7 mouse cellular contexts compared by ENCODE assay signal in genomic region chrX:13346011-13346631, GRCm38 (mm10).
DNase-seq lines count a peak whose midpoint lies in the region; ATAC-seq and TF ChIP-seq lines count a peak whose summit lies in the region.

No protein-coding gene starts in this region.

- H3K9me3 ChIP-seq in heart, embryonic 16.5 days (replicated peaks; ENCODE audit: control insufficient read depth, low read length) = no peaks in the 10 kb centered on the region

- peak; percentile 16 for DNase-seq in ovary, postnatal 36 days (ENCODE audit: low spot score)
- DNase-seq in ovary, adult 18-20 months (ENCODE audit: low spot score) = no peak
- peak; percentile 42 to 50 for DNase-seq in cerebellum, postnatal 14 days
- DNase-seq in liver, adult 2 months (ENCODE audit: extremely low read depth, low read depth, low spot score) = no peak
- peak; percentile 15 for DNase-seq in right cerebral cortex, postnatal 4 days

- no peaks in the 10 kb centered on the region for H3K36me3 ChIP-seq in heart, embryonic 16.5 days (ENCODE audit: control insufficient read depth, insufficient read depth)
- no peaks in the 10 kb centered on the region for H3K36me3 ChIP-seq in liver, adult 2 months (ENCODE audit: control insufficient read depth, insufficient read depth, low read length)

- 12% methylated on average over 20 of the region's 21 CpGs for WGBS in heart, embryonic 16.5 days
- WGBS in liver, adult 2 months = 28% methylated on average over 17 of the region's 21 CpGs

- no peak for TF ChIP-seq POLR2A in liver, adult 2 months (IDR thresholded peaks at IDR 0.05; ENCODE audit: extremely low read depth, insufficient read depth, low read length)

- H3K4me2 ChIP-seq in heart, embryonic 16.5 days (ENCODE audit: low read depth, low read length) = peak overlapping the region; percentile 56

- peak overlapping the region; percentile 63 for H3K9ac ChIP-seq in heart, embryonic 16.5 days (ENCODE audit: low read length)
- no peak overlapping the region for H3K9ac ChIP-seq in liver, adult 2 months (ENCODE audit: low read depth, low read length)

- ATAC-seq in heart, embryonic 16.5 days (replicated peaks; ENCODE audit: extremely low read depth, insufficient read depth, low FRiP score) = peak; percentile 35; the same call in 1 of the 2 replicates
- no peak for ATAC-seq in monocyte, adult 5-6 weeks (replicated peaks; ENCODE audit: insufficient number of reproducible peaks, low FRiP score, low TSS enrichment, poor library complexity, severe bottlenecking)

- TF ChIP-seq CTCF in liver, adult 2 months (IDR thresholded peaks at IDR 0.05; ENCODE audit: low read depth, low read length) = no peak

- H3K27me3 ChIP-seq in heart, embryonic 16.5 days (ENCODE audit: control insufficient read depth, insufficient read depth, low read length) = peaks cover 25% of the 10 kb centered on the region
- no peaks in the 10 kb centered on the region for H3K27me3 ChIP-seq in liver, adult 2 months (ENCODE audit: control insufficient read depth, insufficient read depth, low read length)

- peaks cover 9% of the 10 kb centered on the region for H3K4me1 ChIP-seq in heart, embryonic 16.5 days (ENCODE audit: control insufficient read depth, insufficient read depth, low read length)
- peaks cover 6% of the 10 kb centered on the region for H3K4me1 ChIP-seq in liver, adult 2 months (ENCODE audit: control insufficient read depth, insufficient read depth, low read length)

- H3K4me3 ChIP-seq in heart, embryonic 16.5 days (ENCODE audit: low read length) = peak overlapping the region; percentile 49
- H3K4me3 ChIP-seq in liver, adult 2 months (ENCODE audit: insufficient read depth, low read depth, low read length) = peak overlapping the region; percentile 80; the same call in 1 of the 2 replicates

- peak overlapping the region; percentile 88 for H3K27ac ChIP-seq in heart, embryonic 16.5 days (ENCODE audit: low read length)
- H3K27ac ChIP-seq in liver, adult 2 months (replicated peaks; ENCODE audit: insufficient read depth, low read depth, low read length) = no peak overlapping the region

- no peaks in the 10 kb centered on the region for H3K79me2 ChIP-seq in liver, adult 2 months (ENCODE audit: control insufficient read depth, insufficient read depth, low read length)

Comparison
In these comparisons a context has a peak if more than half of its experiments do, and no peak if none do; other contexts are left out.
1. DNase-seq: peak in ovary, postnatal 36 days (single experiment), cerebellum, postnatal 14 days (2 of 2) and right cerebral cortex, postnatal 4 days (single experiment); none in ovary, adult 18-20 months (single experiment) and liver, adult 2 months (single experiment).